Mouse (Mus musculus) R1 (cell line): ENCODE data around the gene Atp5h.

ENCODE experiments used
- DNase-seq: peaks from one replicate; pipeline ENCODE4 v3.0.0-alpha.2; 2018; ENCODE audit warnings: low read depth, low spot score

The Atp5h gene

DNA sequence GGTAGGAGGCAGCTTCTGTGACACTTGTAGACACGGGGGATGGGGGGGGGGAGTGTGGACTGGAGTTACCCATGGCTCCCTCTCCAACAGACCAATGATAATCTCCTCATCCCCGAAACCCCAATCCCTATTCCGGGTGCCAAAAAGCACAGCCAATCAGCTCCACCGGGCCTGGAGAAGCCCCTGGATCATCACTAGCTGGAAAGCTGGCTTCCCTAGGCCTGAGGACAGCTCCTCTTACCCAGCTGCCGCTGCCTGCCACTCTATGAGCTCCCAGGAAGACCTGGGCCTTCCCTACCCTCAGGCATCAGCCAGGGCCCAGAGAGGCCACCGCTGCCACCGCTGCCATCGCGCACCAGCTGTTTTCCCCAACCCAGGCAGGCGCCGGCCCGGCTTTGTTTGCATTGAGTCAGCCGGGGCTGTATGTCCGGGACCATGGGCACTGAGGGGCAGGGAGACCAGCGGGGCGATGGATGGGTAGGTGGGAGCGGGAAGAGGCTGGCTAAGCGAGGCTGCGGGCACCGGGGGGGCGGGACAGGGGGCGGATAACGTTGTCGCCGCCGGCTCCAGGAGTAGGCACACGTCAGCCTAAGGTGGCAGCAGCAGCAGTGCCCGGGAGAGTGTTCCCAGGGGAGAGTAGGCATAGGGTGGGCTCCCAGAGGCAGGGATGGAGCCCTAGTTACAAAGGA lies 52.9 kb downstream of the Atp5h start:
- DNase-seq: peak; percentile 34

DNA sequence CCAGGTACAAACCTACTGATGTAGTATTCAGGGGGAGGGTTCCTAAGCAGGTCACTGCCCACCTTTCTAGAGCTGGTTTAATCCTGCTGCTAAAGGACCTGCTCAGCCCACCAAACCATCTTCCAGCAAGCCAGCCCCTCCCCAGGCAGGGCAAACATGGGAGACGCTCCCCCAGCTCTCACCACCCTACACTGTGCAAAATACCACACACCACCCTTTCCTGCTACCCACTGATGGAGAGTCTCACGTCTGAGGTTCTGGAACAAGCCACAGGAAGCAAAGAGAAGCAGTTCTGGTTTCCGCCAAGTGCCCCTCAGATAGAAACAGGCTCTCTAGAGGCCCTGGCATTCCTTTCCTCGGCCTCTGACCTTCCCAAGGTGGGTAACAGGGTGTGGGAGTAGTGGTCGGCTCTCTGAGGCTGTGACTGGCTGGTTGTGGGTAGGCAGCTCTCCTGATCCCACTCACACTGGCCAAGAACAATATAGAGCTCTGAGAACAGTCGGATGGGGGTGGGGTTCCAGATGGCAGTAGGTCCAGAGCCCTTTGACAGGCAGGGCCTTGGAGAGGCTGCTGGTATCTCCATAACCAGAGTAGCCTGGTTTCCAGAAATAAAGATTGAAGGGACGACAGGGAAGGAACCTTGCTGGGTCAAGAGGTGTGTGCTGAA lies 53.6 kb downstream of the Atp5h start:
- DNase-seq: no peak
